Mouse (Mus musculus): ENCODE results near the gene Pbp2. TPM values are rescaled to one million over a fixed set of nuclear protein-coding genes. Genes with fewer than 3 reads are reported as not detected.

Pbp2 gene
- total RNA-seq, 1 experiment: 0.31 TPM

GRCm38 (mm10) chr6:135264136-135264535 lies 46.1 kb downstream of the Pbp2 start:
- H3K9ac ChIP-seq (ENCODE audit: insufficient read depth, low read depth, low read length, poor library complexity, severe bottlenecking): no peak overlapping the region
- H3K4me1 ChIP-seq (ENCODE audit: control insufficient read depth in 2 of 2, insufficient read depth in 2 of 2, low read length in 2 of 2, poor library complexity in 1 of 2): no peaks in the 10 kb centered on the region
- H3K27ac ChIP-seq (ENCODE audit: insufficient read depth, low read depth, low read length, poor library complexity, severe bottlenecking): no peak overlapping the region
- H3K36me3 ChIP-seq (ENCODE audit: control insufficient read depth, insufficient read depth, low read length, poor library complexity, severe bottlenecking): no peaks in the 10 kb centered on the region
- TF ChIP-seq HCFC1 (IDR thresholded peaks at IDR 0.05; ENCODE audit: borderline replicate concordance, insufficient read depth, low read length) (no peak), ZNF384 (IDR thresholded peaks at IDR 0.05; ENCODE audit: low read depth, low read length) (no peak), ZC3H11A (IDR thresholded peaks at IDR 0.05; ENCODE audit: borderline replicate concordance, low read depth, low read length) (peak; percentile 55; the same call in 1 of the 2 replicates), MAFK (IDR thresholded peaks at IDR 0.05; ENCODE audit: insufficient read depth, low read depth, low read length) (no peak), CHD2 (IDR thresholded peaks at IDR 0.05; ENCODE audit: low read depth, low read length) (no peak)
- DNase-seq (ENCODE audit: low read depth, low spot score): no peak
- H3K4me3 ChIP-seq (ENCODE audit: insufficient read depth in 1 of 2, low read depth in 1 of 2, low read length in 2 of 2, poor library complexity in 1 of 2, severe bottlenecking in 1 of 2): no peak overlapping the region
- in situ Hi-C loops (cut with MboI; ENCODE audit: low sequenced_read_pairs in 2 of 2, unreplicated experiment in 2 of 2): no loop called here
- H3K9me3 ChIP-seq (ENCODE audit: control insufficient read depth, insufficient read depth, low read depth, low read length): no peaks in the 10 kb centered on the region

GRCm38 (mm10) chr6:135262565-135262964 lies 47.6 kb downstream of the Pbp2 start:
- no peak for TF ChIP-seq MAFK (IDR thresholded peaks at IDR 0.05; ENCODE audit: insufficient read depth, low read depth, low read length)
- no peak for TF ChIP-seq CHD2 (IDR thresholded peaks at IDR 0.05; ENCODE audit: low read depth, low read length)
- TF ChIP-seq ZNF384 (IDR thresholded peaks at IDR 0.05; ENCODE audit: low read depth, low read length): no peak
- no peak for TF ChIP-seq ZC3H11A (IDR thresholded peaks at IDR 0.05; ENCODE audit: borderline replicate concordance, low read depth, low read length)
- TF ChIP-seq HCFC1 (IDR thresholded peaks at IDR 0.05; ENCODE audit: borderline replicate concordance, insufficient read depth, low read length): no peak
- H3K9ac ChIP-seq (ENCODE audit: insufficient read depth, low read depth, low read length, poor library complexity, severe bottlenecking): no peak overlapping the region
- no peak for DNase-seq (ENCODE audit: low read depth, low spot score)
- H3K27ac ChIP-seq (ENCODE audit: insufficient read depth, low read depth, low read length, poor library complexity, severe bottlenecking): no peak overlapping the region
- no peaks in the 10 kb centered on the region for H3K36me3 ChIP-seq (ENCODE audit: control insufficient read depth, insufficient read depth, low read length, poor library complexity, severe bottlenecking)
- H3K4me3 ChIP-seq (ENCODE audit: insufficient read depth in 1 of 2, low read depth in 1 of 2, low read length in 2 of 2, poor library complexity in 1 of 2, severe bottlenecking in 1 of 2): no peak overlapping the region
- H3K4me1 ChIP-seq (ENCODE audit: control insufficient read depth in 2 of 2, insufficient read depth in 2 of 2, low read length in 2 of 2, poor library complexity in 1 of 2): no peaks in the 10 kb centered on the region
- no peaks in the 10 kb centered on the region for H3K9me3 ChIP-seq (ENCODE audit: control insufficient read depth, insufficient read depth, low read depth, low read length)
- in situ Hi-C loops (cut with MboI; ENCODE audit: low sequenced_read_pairs in 2 of 2, unreplicated experiment in 2 of 2): no loop called here

GRCm38 (mm10) chr6:135261124-135261523 lies 49.1 kb downstream of the Pbp2 start:
- Histone ChIP-seq H3K9me3 (ENCODE audit: control insufficient read depth, insufficient read depth, low read depth, low read length) (no peaks in the 10 kb centered on the region), H3K4me1 (ENCODE audit: control insufficient read depth in 2 of 2, insufficient read depth in 2 of 2, low read length in 2 of 2, poor library complexity in 1 of 2) (no peaks in the 10 kb centered on the region), H3K27ac (ENCODE audit: insufficient read depth, low read depth, low read length, poor library complexity, severe bottlenecking) (no peak overlapping the region), H3K4me3 (ENCODE audit: insufficient read depth in 1 of 2, low read depth in 1 of 2, low read length in 2 of 2, poor library complexity in 1 of 2, severe bottlenecking in 1 of 2) (no peak overlapping the region), H3K36me3 (ENCODE audit: control insufficient read depth, insufficient read depth, low read length, poor library complexity, severe bottlenecking) (no peaks in the 10 kb centered on the region), H3K9ac (ENCODE audit: insufficient read depth, low read depth, low read length, poor library complexity, severe bottlenecking) (no peak overlapping the region)
- in situ Hi-C loops (cut with MboI; ENCODE audit: low sequenced_read_pairs in 2 of 2, unreplicated experiment in 2 of 2): no loop called here
- DNase-seq (ENCODE audit: low read depth, low spot score): no peak
- TF ChIP-seq ZNF384 (IDR thresholded peaks at IDR 0.05; ENCODE audit: low read depth, low read length): no peak

GRCm38 (mm10) chr6:135260435-135260834 lies 49.8 kb downstream of the Pbp2 start:
- no peaks in the 10 kb centered on the region for H3K36me3 ChIP-seq (ENCODE audit: control insufficient read depth, insufficient read depth, low read length, poor library complexity, severe bottlenecking)
- DNase-seq (ENCODE audit: low read depth, low spot score): no peak
- in situ Hi-C loops (cut with MboI; ENCODE audit: low sequenced_read_pairs in 2 of 2, unreplicated experiment in 2 of 2): no loop called here

More at GRCm38 (mm10) chr6:135260435-135260834, 49.8 kb downstream of the Pbp2 start:
- Histone ChIP-seq H3K4me1 (ENCODE audit: control insufficient read depth in 2 of 2, insufficient read depth in 2 of 2, low read length in 2 of 2, poor library complexity in 1 of 2) (no peaks in the 10 kb centered on the region), H3K4me3 (ENCODE audit: insufficient read depth in 1 of 2, low read depth in 1 of 2, low read length in 2 of 2, poor library complexity in 1 of 2, severe bottlenecking in 1 of 2) (no peak overlapping the region), H3K9ac (ENCODE audit: insufficient read depth, low read depth, low read length, poor library complexity, severe bottlenecking) (no peak overlapping the region), H3K9me3 (ENCODE audit: control insufficient read depth, insufficient read depth, low read depth, low read length) (no peaks in the 10 kb centered on the region), H3K27ac (ENCODE audit: insufficient read depth, low read depth, low read length, poor library complexity, severe bottlenecking) (no peak overlapping the region)
- no peak for TF ChIP-seq ZNF384 (IDR thresholded peaks at IDR 0.05; ENCODE audit: low read depth, low read length)
- 0 out of 2 replicates have a peak, but pooled peaks have one; percentile 3 for TF ChIP-seq ZC3H11A (IDR thresholded peaks at IDR 0.05; ENCODE audit: borderline replicate concordance, low read depth, low read length)

Other genes starting within 250 kb of the Pbp2 start
- 7.8 and 10.6 TPM in 2 replicates for gene Gprc5a, start 244.8 kb downstream of the Pbp2 start, total RNA-seq (2012; rRNA removed)
- gene Gprc5d, start 192.1 kb downstream of the Pbp2 start, total RNA-seq (2012; rRNA removed): not detected in 2 replicates
- 7.5 and 13.8 TPM in 2 replicates for gene Fam234b, start 112.4 kb downstream of the Pbp2 start, total RNA-seq (2012; rRNA removed)
- 17.0 and 22.4 TPM in 2 replicates for gene Hebp1, start 112.4 kb downstream of the Pbp2 start, total RNA-seq (2012; rRNA removed)
- gene Gsg1, start 56.1 kb downstream of the Pbp2 start, total RNA-seq (2012; rRNA removed): 0.63 and 0.98 TPM in 2 replicates
- gene Emp1, start 52.1 kb upstream of the Pbp2 start, total RNA-seq (2012; rRNA removed): 49.3 and 61.3 TPM in 2 replicates